Mouse (Mus musculus) midbrain, embryonic 11.5 days (tissue): ENCODE measurements around the gene Parp2. TPM values are rescaled to one million over a fixed set of nuclear protein-coding genes. Genes with fewer than 3 reads are reported as not detected.

Experiments used
- ATAC-seq: fragments of 200-750 bp; cut with Nextera tagmentation; 2 replicates; pipeline ENCODE4 v1.8.0; 2017; ENCODE audit warnings: moderate TSS enrichment, moderate library complexity; ENCODE audit not compliant: low FRiP score
- DNase-seq: peaks from one replicate; pipeline ENCODE4 v3.0.0; 2015; ENCODE audit warnings: low spot score; ENCODE audit errors: missing footprints
- H3K27ac ChIP-seq: fragments of 300-500 bp; sonication (generic); 2 replicates; pipeline ENCODE4 v1.5.1; 2014; ENCODE audit warnings: low read depth, low read length
- H3K27me3 ChIP-seq: fragments of 300-500 bp; sonication (generic); 2 replicates; pipeline ENCODE4 v1.6.1; 2014; ENCODE audit warnings: mild to moderate bottlenecking, low read length, moderate library complexity, mixed read lengths; ENCODE audit not compliant: control insufficient read depth, insufficient read depth
- H3K36me3 ChIP-seq: fragments of 300-500 bp; sonication (generic); 2 replicates; pipeline ENCODE4 v1.6.1; 2014; ENCODE audit warnings: mild to moderate bottlenecking, low read length, moderate library complexity, mixed read lengths; ENCODE audit not compliant: control insufficient read depth, insufficient read depth
- H3K4me1 ChIP-seq: fragments of 300-500 bp; sonication (generic); 2 replicates; pipeline ENCODE4 v1.6.1; 2014; ENCODE audit warnings: low read length; ENCODE audit not compliant: control insufficient read depth, insufficient read depth
- H3K4me2 ChIP-seq: fragments of 300-500 bp; sonication (generic); 2 replicates; pipeline ENCODE4 v1.6.1; 2014; ENCODE audit warnings: mild to moderate bottlenecking, moderate library complexity
- H3K4me3 ChIP-seq: fragments of 300-500 bp; sonication (generic); 2 replicates; pipeline ENCODE4 v1.5.1; 2014; ENCODE audit warnings: low read depth, low read length
- H3K9ac ChIP-seq: fragments of 300-500 bp; sonication (generic); 2 replicates; pipeline ENCODE4 v1.6.1; 2014; ENCODE audit warnings: low read length
- H3K9me3 ChIP-seq: fragments of 300-500 bp; sonication (generic); 2 replicates; pipeline ENCODE4 v1.6.1; 2016; ENCODE audit warnings: low read length; ENCODE audit not compliant: control insufficient read depth
- WGBS: fragments of 180-500 bp; shearing (Covaris S2); extraction: QIAGEN DNeasy Blood & Tissue Kit; methylation state at CpG from one replicate; pipeline ENCODE4 v1.1.7; 2014; 5-methylcytosine and 5-hydroxymethylcytosine counted together
- polyA plus RNA-seq: library from polyadenylated mRNA; unstranded; fragments of >200 nt; fragmentation: Nextera tagmentation; extraction: Ambion mirVana; gene quantifications from 2 replicates; pipeline ENCODE4 v1.2.1, GENCODE M21; 2014

Parp2 gene
- polyA plus RNA-seq, 1 experiment from 2014 or later = 61.9 TPM

DNA sequence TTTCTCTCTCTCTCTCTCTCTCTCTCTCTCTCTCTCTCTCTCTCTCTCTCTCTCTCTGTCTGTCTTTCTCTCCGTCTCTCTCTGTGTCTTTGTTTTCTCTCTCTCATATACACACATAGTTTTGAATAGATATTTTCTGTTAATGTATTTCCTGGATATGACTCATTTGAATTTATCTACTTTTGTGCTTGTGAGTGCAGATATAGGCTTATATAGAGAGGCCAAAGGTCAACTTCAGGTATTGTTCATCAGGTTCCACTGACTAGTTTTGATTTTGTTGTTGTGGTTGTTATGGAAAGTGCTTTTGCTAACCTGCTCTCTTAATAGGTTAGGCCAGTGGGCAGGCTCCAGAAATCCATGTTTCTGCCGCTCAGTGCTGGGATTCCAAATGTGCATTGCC is 5.4 kb downstream of the Parp2 start:
- H3K27me3 ChIP-seq = no peaks in the 10 kb centered on the region
- H3K4me3 ChIP-seq = no peak overlapping the region
- H3K9ac ChIP-seq = no peak overlapping the region
- peaks cover 6% of the 10 kb centered on the region for H3K36me3 ChIP-seq
- H3K9me3 ChIP-seq = no peaks in the 10 kb centered on the region
- DNase-seq = no peak
- no peak overlapping the region for H3K4me2 ChIP-seq
- H3K4me1 ChIP-seq = peaks cover 2% of the 10 kb centered on the region; the same call in 1 of the 2 replicates
- ATAC-seq = no peak
- H3K27ac ChIP-seq = no peak overlapping the region
- WGBS = 93% methylated on average over 2 of the region's 2 CpGs

DNA sequence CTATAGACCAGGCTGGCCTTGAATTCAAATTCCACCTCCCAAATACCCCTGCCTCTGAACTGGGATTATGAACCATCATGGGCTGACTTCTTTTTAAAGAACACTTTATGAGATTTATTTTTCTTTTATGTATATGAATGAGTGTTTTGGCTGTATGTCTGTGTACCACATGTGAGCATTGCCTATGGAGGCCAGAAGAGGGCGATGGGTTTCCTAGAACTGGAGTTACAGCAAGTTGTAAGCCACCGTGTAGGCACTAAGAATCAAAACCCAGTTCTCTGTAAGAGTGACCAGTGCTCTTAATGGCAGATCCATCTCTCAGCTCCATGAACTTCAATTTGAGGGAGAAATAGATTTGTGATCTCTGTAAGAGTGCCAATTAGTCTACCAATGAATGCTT is 15.6 kb downstream of the Parp2 start:
- ATAC-seq = no peak
- no peaks in the 10 kb centered on the region for H3K27me3 ChIP-seq
- H3K36me3 ChIP-seq = peaks cover 16% of the 10 kb centered on the region
- no peak overlapping the region for H3K4me3 ChIP-seq
- no peak overlapping the region for H3K9ac ChIP-seq
- no peak overlapping the region for H3K4me2 ChIP-seq
- H3K27ac ChIP-seq = no peak overlapping the region
- WGBS = 69% methylated on average over 2 of the region's 2 CpGs
- H3K4me1 ChIP-seq = no peaks in the 10 kb centered on the region
- no peaks in the 10 kb centered on the region for H3K9me3 ChIP-seq
- DNase-seq = no peak

DNA sequence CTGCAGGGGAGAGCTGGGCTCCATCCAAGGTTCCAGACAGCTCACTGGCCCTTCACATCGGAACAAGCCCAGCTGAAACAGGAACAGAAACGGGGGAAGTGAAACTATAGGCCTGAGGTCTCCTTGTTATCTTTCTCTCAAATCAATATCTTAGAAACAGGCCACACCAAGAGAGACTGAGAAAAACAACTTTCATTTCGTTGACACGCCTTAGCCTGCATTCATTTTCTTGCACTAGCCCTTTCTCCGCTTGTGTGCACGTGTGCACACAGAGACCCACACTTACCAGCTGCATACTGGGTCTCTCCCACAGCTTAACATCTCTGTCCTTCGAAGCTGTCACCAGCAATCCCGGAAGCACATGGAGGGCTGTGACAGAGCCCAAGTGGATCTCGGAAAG is 16.6 kb downstream of the Parp2 start:
- Histone ChIP-seq H3K27me3 (no peaks in the 10 kb centered on the region), H3K27ac (no peak overlapping the region), H3K4me2 (no peak overlapping the region), H3K9me3 (no peaks in the 10 kb centered on the region), H3K9ac (no peak overlapping the region), H3K36me3 (peaks cover 16% of the 10 kb centered on the region), H3K4me3 (no peak overlapping the region), H3K4me1 (no peaks in the 10 kb centered on the region)
- 92% methylated on average over 9 of the region's 9 CpGs for WGBS
- ATAC-seq (no peak), DNase-seq (no peak)

DNA sequence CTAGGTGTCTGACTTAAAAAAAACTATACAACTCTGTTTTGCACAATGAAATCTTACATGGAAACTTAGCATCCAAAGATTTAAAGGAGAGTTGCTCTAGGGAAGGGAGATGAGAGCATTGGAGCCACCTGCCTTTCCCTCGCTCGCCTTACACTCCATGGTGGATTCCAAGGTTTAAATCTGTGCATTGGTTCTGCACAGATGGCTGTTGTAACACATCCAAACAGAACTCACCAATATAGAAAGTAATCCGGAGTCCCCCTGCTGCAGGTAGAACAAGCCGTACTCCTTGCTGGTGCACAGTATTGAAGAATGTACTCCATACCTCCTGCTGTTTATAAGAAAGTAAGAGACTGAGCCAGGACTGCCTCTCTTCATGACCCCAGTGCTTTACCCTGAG is 18.9 kb downstream of the Parp2 start:
- no peaks in the 10 kb centered on the region for H3K27me3 ChIP-seq
- ATAC-seq = no peak
- DNase-seq = no peak
- no peak overlapping the region for H3K27ac ChIP-seq
- 86% methylated on average over 4 of the region's 4 CpGs for WGBS
- no peak overlapping the region for H3K4me2 ChIP-seq
- H3K36me3 ChIP-seq = no peaks in the 10 kb centered on the region
- no peaks in the 10 kb centered on the region for H3K9me3 ChIP-seq
- no peak overlapping the region for H3K9ac ChIP-seq
- no peak overlapping the region for H3K4me3 ChIP-seq
- H3K4me1 ChIP-seq = no peaks in the 10 kb centered on the region

DNA sequence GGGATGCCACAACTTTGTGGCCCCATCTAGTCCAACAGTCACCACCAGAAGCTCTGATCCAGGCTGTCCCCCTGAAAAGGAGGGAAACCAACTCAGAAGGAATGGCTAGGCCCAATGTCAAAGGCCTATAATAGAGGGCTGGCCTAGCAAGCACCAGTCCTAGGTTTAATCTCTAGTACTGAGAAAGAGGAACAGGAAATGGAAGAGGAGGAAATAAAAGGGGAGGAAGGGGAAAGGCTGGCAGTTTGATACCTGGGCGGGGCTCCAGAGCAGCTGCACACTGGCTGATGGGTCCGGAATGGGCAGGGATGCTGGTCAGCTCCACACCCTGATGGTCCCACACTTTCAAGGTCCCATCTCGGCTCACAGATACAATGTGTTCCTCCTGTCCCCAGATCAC is 22.2 kb downstream of the Parp2 start:
- DNase-seq (no peak), ATAC-seq (no peak)
- no peak overlapping the region for H3K4me2 ChIP-seq
- no peak overlapping the region for H3K4me3 ChIP-seq
- H3K36me3 ChIP-seq = no peaks in the 10 kb centered on the region
- 86% methylated on average over 3 of the region's 3 CpGs for WGBS
- H3K27ac ChIP-seq = no peak overlapping the region
- H3K27me3 ChIP-seq = no peaks in the 10 kb centered on the region
- H3K4me1 ChIP-seq = no peaks in the 10 kb centered on the region
- H3K9ac ChIP-seq = no peak overlapping the region
- no peaks in the 10 kb centered on the region for H3K9me3 ChIP-seq

DNA sequence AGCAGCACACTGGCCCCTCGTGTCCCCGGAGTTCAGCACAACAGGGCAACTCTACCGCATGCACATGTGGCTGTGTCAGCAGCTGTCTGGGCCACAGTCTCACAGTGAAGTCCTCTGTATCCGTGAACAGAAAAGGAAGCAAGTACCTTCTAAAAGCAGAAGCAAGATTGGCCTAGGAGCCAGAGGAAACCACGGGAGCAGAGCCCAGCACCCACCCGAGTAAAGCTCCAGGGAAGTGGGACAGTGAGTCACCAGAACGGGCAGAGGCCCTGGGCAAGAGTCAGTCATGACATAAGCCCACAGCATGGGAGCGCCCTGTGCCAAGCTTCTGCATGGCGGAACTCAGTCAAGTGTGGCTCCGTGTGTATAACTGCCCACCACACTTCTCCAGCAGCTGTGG is 26.3 kb downstream of the Parp2 start:
- no peak for DNase-seq
- H3K9me3 ChIP-seq = no peaks in the 10 kb centered on the region
- no peak overlapping the region for H3K4me3 ChIP-seq
- ATAC-seq = no peak
- no peak overlapping the region for H3K27ac ChIP-seq
- H3K4me1 ChIP-seq = no peaks in the 10 kb centered on the region
- H3K4me2 ChIP-seq = no peak overlapping the region
- no peaks in the 10 kb centered on the region for H3K36me3 ChIP-seq
- no peak overlapping the region for H3K9ac ChIP-seq
- H3K27me3 ChIP-seq = no peaks in the 10 kb centered on the region
- 90% methylated on average over 10 of the region's 10 CpGs for WGBS

DNA sequence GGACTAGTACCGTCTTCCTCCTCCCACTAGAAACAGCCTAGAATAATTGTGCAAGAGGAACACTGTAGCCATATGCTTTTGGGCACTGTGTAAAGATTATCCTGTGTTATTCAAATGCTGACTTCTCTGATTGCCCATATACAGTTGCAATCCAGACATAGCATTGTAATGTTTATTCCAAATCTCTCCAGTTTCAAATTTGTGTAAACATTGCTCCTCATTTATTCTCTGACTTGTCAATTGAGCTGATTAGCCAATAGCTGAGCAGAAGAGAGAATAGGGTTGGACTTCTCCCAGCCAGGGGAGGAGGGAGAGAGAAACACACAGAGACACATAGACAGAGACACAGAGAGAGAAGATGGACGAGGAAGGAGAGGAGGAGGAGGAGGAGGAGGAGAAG is 26.8 kb downstream of the Parp2 start:
- 57% methylated on average over 2 of the region's 2 CpGs for WGBS
- Histone ChIP-seq H3K4me3 (no peak overlapping the region), H3K9me3 (no peaks in the 10 kb centered on the region), H3K4me2 (no peak overlapping the region), H3K27ac (no peak overlapping the region), H3K9ac (no peak overlapping the region), H3K4me1 (no peaks in the 10 kb centered on the region), H3K27me3 (no peaks in the 10 kb centered on the region), H3K36me3 (no peaks in the 10 kb centered on the region)
- DNase-seq (no peak), ATAC-seq (no peak)

DNA sequence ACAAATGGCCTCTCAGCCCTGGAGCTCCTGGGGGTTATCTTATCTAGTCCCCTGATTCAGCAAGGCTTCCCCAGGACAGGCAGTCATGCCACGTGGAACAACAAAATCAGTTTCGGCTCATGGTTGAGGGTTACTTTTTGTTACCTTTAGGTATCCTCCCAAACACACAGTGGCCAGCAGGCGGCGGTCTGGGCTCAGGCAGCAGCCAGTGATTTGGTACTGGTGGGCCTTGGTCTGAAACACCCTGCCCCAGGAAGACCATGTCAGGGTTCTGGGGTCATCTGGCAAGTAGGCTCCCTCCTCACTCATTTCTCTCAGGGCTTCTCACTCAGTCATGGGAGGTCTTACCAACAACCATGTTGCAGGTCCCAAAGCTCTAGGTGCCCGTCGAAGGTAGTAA is 29.6 kb downstream of the Parp2 start:
- no peak for DNase-seq

DNA sequence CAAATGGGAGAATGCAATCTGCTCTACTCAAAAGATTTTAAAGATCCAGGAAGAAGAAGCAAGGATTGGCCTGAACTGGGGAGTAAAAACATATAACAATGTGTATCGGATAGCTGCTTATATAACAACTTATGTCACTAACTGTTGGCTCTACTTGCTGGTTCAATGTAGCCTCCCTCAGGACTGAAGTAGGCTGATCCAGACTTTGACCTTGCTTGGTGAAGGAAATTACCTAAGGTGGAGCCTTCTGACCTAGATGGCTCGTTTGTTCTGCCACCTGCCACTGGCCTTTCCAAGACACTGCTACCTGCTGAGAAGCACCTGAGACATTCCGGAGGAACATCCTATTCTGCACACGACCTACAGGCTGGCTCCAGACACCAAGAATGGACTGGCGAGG is 48.1 kb downstream of the Parp2 start:
- H3K4me1 ChIP-seq = no peaks in the 10 kb centered on the region
- no peak for DNase-seq
- no peaks in the 10 kb centered on the region for H3K36me3 ChIP-seq
- no peak overlapping the region for H3K4me3 ChIP-seq
- no peaks in the 10 kb centered on the region for H3K9me3 ChIP-seq
- no peak for ATAC-seq
- no peak overlapping the region for H3K4me2 ChIP-seq
- no peaks in the 10 kb centered on the region for H3K27me3 ChIP-seq
- WGBS = 87% methylated on average over 5 of the region's 5 CpGs
- H3K9ac ChIP-seq = no peak overlapping the region
- no peak overlapping the region for H3K27ac ChIP-seq

More for the DNA sequence above, 29.6 kb downstream of the Parp2 start:
- ATAC-seq = no peak
- Histone ChIP-seq H3K27me3 (no peaks in the 10 kb centered on the region), H3K4me1 (no peaks in the 10 kb centered on the region), H3K9ac (no peak overlapping the region), H3K36me3 (no peaks in the 10 kb centered on the region), H3K4me3 (no peak overlapping the region), H3K9me3 (no peaks in the 10 kb centered on the region), H3K27ac (no peak overlapping the region), H3K4me2 (no peak overlapping the region)
- 54% methylated on average over 6 of the region's 6 CpGs for WGBS

DNA sequence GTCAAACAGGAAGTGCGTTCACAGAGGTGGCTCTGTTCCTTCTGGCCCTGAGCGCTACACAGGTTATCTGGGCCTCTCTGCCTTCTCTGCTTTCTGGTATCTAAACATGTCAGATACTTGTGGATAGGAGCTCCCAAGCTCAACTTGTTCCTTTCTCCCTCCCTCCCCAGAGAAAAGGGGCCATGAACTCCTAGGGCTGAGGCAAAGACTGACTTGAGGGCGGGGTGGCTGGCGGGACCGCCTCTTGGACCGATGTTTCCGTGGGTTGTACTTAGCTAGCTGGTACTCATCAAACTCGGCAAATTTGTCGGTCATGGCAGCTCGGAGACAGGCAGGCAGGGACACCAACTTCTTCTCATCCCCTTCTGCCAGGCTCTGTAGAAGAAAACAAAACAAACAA is 55.0 kb downstream of the Parp2 start:
- H3K9ac ChIP-seq = no peak overlapping the region
- ATAC-seq (no peak), DNase-seq (no peak)
- H3K4me3 ChIP-seq = no peak overlapping the region
- no peak overlapping the region for H3K27ac ChIP-seq
- no peaks in the 10 kb centered on the region for H3K27me3 ChIP-seq
- WGBS = 92% methylated on average over 10 of the region's 10 CpGs
- no peaks in the 10 kb centered on the region for H3K4me1 ChIP-seq
- H3K4me2 ChIP-seq = no peak overlapping the region
- H3K36me3 ChIP-seq = no peaks in the 10 kb centered on the region
- no peaks in the 10 kb centered on the region for H3K9me3 ChIP-seq
